Mouse (Mus musculus) hematopoietic stem cell, adult 5-6 weeks (primary cell): ENCODE measurements around the gene Hoxc6. TPM values are rescaled to one million over a fixed set of nuclear protein-coding genes. Genes with fewer than 3 reads are reported as not detected.

Source experiments
- ATAC-seq, 2 experiments: fragments of 125-278 bp in 1 of 2; replicated peaks in 1 of 2; 2 replicates each; pipeline ENCODE4 v1.8.0; 2016 to 2017; ENCODE audit warnings: inconsistent platforms in 2 of 2, mild to moderate bottlenecking in 2 of 2, moderate number of reproducible peaks in 2 of 2, low read depth in 1 of 2, moderate TSS enrichment in 1 of 2; ENCODE audit not compliant: low FRiP score in 2 of 2, poor library complexity in 2 of 2, severe bottlenecking in 2 of 2, insufficient read depth in 1 of 2, low TSS enrichment in 1 of 2
- total RNA-seq: library from RNA; stranded (forward); fragments of 172-1452, 232-1000 nt; gene quantifications from 2 replicates; pipeline ENCODE4 v1.2.3, GENCODE M21; 2017

The Hoxc6 gene
- total RNA-seq: not detected in 2 replicates

DNA sequence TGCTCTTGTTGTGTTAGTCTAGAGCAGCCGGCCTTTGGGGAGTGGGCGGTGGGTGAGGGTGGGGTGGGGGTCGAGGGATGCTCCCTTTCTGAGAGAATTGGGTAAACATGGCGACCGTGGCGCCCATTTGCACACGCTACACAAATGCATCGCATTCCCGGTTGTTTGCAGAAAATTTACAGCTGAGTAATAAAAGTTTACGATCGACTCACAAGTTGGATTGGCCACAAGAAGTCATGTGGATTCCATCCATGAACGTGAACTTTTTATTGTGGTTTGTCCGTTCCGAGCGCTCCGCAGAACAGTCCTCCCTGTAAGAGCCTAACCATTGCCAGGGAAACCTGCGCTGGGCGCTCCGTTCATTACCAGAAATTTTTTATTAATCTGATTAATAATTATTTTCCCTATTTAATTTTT lies at the start of gene Hoxc6:
TSS of gene Hoxc6 (plus strand) at position 319 of the 417 bp plus-strand sequence.
- no peak for ATAC-seq

GRCm38 (mm10) chr15:102948842-102949241 lies 49.2 kb upstream of the Hoxc6 start:
- no peak for ATAC-seq

- no peak for ATAC-seq
These were observed 48.4 kb upstream of the Hoxc6 start for GRCm38 (mm10) chr15:102949696-102950095.

- ATAC-seq: no peak
These were observed 47.2 kb upstream of the Hoxc6 start for GRCm38 (mm10) chr15:102950877-102951276.

DNA sequence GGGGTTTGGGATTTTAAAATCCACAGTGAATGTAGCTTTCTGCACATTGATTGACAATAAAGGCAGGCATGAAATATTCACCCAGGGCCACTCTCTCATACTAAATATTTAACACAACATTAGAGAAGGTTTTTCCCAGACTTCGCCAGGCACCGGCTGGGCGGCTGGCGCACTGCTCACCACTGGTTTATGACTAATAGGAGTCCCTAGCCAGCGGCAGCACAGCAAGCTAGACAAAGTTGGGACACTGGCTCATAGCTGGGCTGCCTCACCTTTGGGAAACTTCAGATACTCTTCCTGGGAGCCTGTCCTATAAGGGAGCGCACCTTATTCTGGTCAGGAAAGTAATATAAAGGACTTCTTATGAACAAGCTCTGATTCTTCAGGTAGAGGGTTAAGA lies 44.5 kb upstream of the Hoxc6 start:
- no peak for ATAC-seq

GRCm38 (mm10) chr15:102954192-102955006 lies 43.7 kb upstream of the Hoxc6 start, which contains the start of gene Hoxc11:
TSS of gene Hoxc11 (plus strand) at chr15:102954427.
- ATAC-seq: no peak

- no peak for ATAC-seq
These were observed 43.1 kb upstream of the Hoxc6 start for GRCm38 (mm10) chr15:102955007-102955382.

GRCm38 (mm10) chr15:102955833-102956640 lies 42.0 kb upstream of the Hoxc6 start:
- ATAC-seq: peak in 1 of 2 experiments; percentile 21; a peak in 1 of 4 replicates

GRCm38 (mm10) chr15:102956906-102957305 lies 41.2 kb upstream of the Hoxc6 start:
- ATAC-seq: no peak

- ATAC-seq: no peak
These were observed 38.3 kb upstream of the Hoxc6 start for GRCm38 (mm10) chr15:102959663-102960191.

GRCm38 (mm10) chr15:102961728-102962127 lies 36.3 kb upstream of the Hoxc6 start:
- ATAC-seq: no peak

GRCm38 (mm10) chr15:102962492-102962891 lies 35.6 kb upstream of the Hoxc6 start:
- ATAC-seq: no peak

DNA sequence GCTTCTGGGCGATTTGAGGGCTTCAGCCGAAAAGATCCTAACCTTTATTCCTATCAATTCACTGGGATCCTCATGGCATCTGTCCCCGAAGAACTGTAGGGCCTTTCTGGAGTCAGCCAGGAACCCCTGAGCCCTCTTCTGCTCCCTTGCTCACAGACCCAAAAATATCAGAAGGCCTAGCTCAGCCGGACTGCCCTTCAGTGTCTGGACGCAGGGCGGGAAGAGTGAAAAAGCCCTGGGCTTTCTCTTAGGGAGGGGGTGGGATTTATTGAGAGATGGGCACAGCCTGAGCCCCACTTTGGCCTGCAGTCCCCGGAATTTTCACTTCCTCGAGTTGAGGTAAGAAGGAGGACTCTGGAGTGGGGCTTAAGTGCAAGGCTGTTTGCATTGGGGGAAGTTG lies 34.8 kb upstream of the Hoxc6 start:
- ATAC-seq: peak in 1 of 2 experiments; percentile 14; a peak in 1 of 4 replicates

DNA sequence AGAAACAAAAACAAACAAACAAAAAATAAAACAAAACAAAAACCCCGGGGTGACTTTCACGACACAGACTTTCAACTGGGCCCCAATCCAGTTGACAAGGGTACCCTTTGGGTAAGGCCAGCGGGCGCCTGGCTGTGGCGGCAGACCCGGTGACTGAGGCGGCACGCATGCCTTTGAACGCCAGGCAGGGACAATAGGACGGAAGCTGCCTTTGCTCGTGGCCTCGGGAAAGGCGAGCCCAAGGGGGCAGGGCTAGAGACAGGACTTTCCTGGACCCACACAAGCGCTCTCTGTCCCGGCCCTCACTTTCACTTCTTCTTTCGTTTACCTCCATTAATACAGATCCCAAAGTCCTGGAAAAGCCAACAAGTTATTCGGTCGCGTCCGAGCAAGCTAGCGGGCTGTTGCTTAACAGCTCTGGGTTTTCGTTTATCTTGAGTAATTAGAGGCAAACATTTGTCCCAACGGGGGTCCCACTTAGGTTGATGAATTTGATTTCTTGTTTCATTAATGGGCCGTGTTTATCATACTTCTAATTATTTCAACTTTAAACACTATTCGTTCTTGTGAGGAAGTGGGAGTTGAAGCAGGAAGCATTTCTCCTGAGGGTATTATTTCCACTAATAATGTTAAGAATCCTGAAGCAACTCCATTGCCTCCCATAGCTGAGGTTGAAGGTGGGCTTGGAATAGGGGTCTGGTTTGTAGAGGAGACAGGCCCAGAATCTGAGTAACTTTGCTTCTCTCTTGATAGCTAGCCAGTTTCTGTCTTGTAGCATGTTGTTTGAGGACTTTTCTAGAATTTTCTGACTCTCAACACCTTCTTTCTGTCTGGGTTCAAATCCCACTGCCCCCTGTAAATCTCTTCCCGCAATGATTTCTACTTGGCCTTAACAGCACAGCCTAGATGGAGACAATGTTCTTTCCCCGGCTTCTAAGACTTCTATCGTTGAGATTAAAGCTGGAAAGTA lies 34.1 kb upstream of the Hoxc6 start:
- no peak; a peak in 1 of 4 replicates for ATAC-seq

DNA sequence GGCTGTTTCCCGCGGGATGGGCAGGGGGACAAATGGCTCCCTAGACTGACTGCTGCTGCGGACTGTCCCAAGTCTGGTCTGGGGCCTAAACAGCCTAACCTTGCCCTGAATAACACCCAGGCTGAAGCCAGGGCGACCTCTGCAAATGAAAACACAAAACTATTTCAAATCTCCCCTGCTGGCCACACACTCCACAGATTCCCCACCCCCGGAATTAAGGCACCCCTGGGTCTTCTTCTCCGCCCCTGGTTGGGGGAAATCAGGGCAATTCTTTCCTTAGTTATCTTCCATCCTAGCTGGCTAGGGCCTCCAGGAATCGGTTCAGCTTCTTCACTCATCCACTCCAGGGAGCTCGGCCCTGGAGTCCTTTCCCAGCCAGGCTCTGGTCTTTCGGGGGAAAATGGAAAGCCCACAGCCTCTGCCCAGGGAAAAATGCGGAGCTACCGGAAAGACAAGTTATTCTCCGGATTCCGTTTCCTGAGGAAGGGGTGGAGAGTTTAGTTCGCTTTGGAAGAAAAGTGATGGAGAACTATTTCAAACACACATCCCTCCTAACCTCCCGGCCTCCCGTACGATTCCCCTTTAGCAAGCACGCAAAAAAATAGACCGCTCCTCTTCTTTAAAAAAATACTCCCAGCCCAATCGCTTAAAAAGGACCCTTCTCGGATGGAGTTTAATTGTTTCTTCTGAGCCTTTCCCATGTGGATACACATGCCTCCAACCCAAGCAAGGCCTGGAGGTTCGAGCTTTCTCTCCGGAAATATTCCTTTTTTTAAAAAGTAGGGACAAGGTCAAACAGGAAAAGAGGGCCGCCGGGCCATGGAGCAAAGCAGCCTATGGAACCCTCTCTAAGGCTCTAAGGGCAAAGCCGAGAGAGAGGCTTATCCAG lies 32.8 kb upstream of the Hoxc6 start:
- no peak for ATAC-seq
